Mouse (Mus musculus): ENCODE data around the gene Vars2.

- no peak for TF ChIP-seq CTCF (conservative IDR thresholded peaks at IDR 0.05 in 1 of 2, IDR thresholded peaks at IDR 0.05 in 1 of 2; ENCODE audit: low read depth in 2 of 2, low read length in 2 of 2)
- TF ChIP-seq EP300 (IDR thresholded peaks at IDR 0.05; ENCODE audit: low read length): no peak
Measured at GRCm38 (mm10) chr17:35708611-35709010, 41.2 kb upstream of the Vars2 start.
